Mouse (Mus musculus) MEL (cell line): ENCODE results near the gene Olfr1106. TPM values are rescaled to one million over a fixed set of nuclear protein-coding genes. Genes with fewer than 3 reads are reported as not detected.

Experiments
- DNase-seq: peaks from one replicate; pipeline ENCODE4 v3.0.0; 2011; ENCODE audit warnings: low read depth, low spot score
- H3K27ac ChIP-seq: 2 replicates; pipeline ENCODE4 v1.5.1; 2012; ENCODE audit warnings: low read depth, mild to moderate bottlenecking, control low read depth, low read length, moderate library complexity; ENCODE audit not compliant: control insufficient read depth
- H3K27me3 ChIP-seq, 2 experiments: fragments of 150-350 bp in 1 of 2; sonication (generic) in 1 of 2; 2 replicates each; pipeline ENCODE4 v1.6.1; 2012; ENCODE audit warnings: low read length in 2 of 2, mild to moderate bottlenecking in 2 of 2, improper control_type of control experiment in 1 of 2, moderate library complexity in 1 of 2; ENCODE audit not compliant: insufficient read depth in 2 of 2, control insufficient read depth in 1 of 2
- H3K36me3 ChIP-seq, 2 experiments: 2 replicates each; pipeline ENCODE4 v1.6.1; 2012 to 2014; ENCODE audit warnings: low read length in 2 of 2, improper control_type of control experiment in 1 of 2, inconsistent platforms in 1 of 2, mild to moderate bottlenecking in 1 of 2; ENCODE audit not compliant: insufficient read depth in 2 of 2, control insufficient read depth in 1 of 2
- H3K4me1 ChIP-seq, 2 experiments: fragments of 150-350 bp in 1 of 2; sonication (generic) in 1 of 2; 2 replicates each; pipeline ENCODE4 v1.6.1; 2012; ENCODE audit warnings: low read length in 2 of 2, improper control_type of control experiment in 1 of 2, mild to moderate bottlenecking in 1 of 2; ENCODE audit not compliant: insufficient read depth in 2 of 2, control insufficient read depth in 1 of 2
- H3K4me3 ChIP-seq, 2 experiments: fragments of 150-350 bp in 1 of 2; sonication (generic) in 1 of 2; 2 replicates each; pipeline ENCODE4 v1.5.1; 2012; ENCODE audit warnings: low read depth in 2 of 2, low read length in 2 of 2, mild to moderate bottlenecking in 2 of 2, moderate library complexity in 2 of 2, control low read depth in 1 of 2, improper control_type of control experiment in 1 of 2; ENCODE audit not compliant: control insufficient read depth in 1 of 2, insufficient read depth in 1 of 2
- H3K79me2 ChIP-seq: 2 replicates; pipeline ENCODE4 v1.6.1; 2012; ENCODE audit warnings: mild to moderate bottlenecking, low read length, moderate library complexity; ENCODE audit not compliant: control insufficient read depth, poor library complexity, insufficient read depth
- H3K9ac ChIP-seq: 2 replicates; pipeline ENCODE4 v1.6.1; 2012; ENCODE audit warnings: low read depth, mild to moderate bottlenecking, control low read depth, low read length, moderate library complexity; ENCODE audit not compliant: control insufficient read depth, poor library complexity, severe bottlenecking
- H3K9me3 ChIP-seq: fragments of 150-350 bp; sonication (generic); replicated peaks from 2 replicates; pipeline ENCODE4 v1.6.1; 2012; ENCODE audit warnings: mild to moderate bottlenecking, low read length, improper control_type of control experiment, moderate library complexity; ENCODE audit not compliant: insufficient read depth
- BHLHE40 ChIP-seq: IDR thresholded peaks from 2 replicates; pipeline ENCODE4 v1.6.1; 2012; ENCODE audit warnings: low read depth, mild to moderate bottlenecking, inconsistent platforms, low read length, improper control_type of control experiment, borderline replicate concordance
- CHD2 ChIP-seq: IDR thresholded peaks from 2 replicates; pipeline ENCODE4 v1.6.1; 2011; ENCODE audit warnings: low read length, improper control_type of control experiment
- ELF1 ChIP-seq: IDR thresholded peaks from 2 replicates; pipeline ENCODE4 v1.6.1; 2014; ENCODE audit warnings: low read depth, mild to moderate bottlenecking, inconsistent platforms, low read length, improper control_type of control experiment, moderate library complexity
- EP300 ChIP-seq, 2 experiments: IDR thresholded peaks; 2 replicates each; pipeline ENCODE4 v1.6.1; 2011; ENCODE audit warnings: improper control_type of control experiment in 2 of 2, low read length in 2 of 2, low read depth in 1 of 2, mild to moderate bottlenecking in 1 of 2
- GATA1 ChIP-seq: IDR thresholded peaks from 2 replicates; pipeline ENCODE4 v1.6.1; 2011; ENCODE audit warnings: low read depth, low read length, improper control_type of control experiment
- HCFC1 ChIP-seq: IDR thresholded peaks from 2 replicates; pipeline ENCODE4 v1.6.1; 2012; ENCODE audit warnings: low read depth, mild to moderate bottlenecking, inconsistent platforms, low read length, improper control_type of control experiment, moderate library complexity
- JUND ChIP-seq: IDR thresholded peaks from 2 replicates; pipeline ENCODE4 v1.6.1; 2011; ENCODE audit warnings: low read depth, mild to moderate bottlenecking, improper control_type of control experiment, low read length
- MAX ChIP-seq: IDR thresholded peaks from 2 replicates; pipeline ENCODE4 v1.6.1; 2011; ENCODE audit warnings: low read length, improper control_type of control experiment
- MEF2A ChIP-seq: IDR thresholded peaks from 2 replicates; pipeline ENCODE4 v1.6.1; 2014; ENCODE audit warnings: low read depth, mild to moderate bottlenecking, inconsistent platforms, low read length, improper control_type of control experiment; ENCODE audit not compliant: poor library complexity, insufficient replicate concordance, severe bottlenecking; ENCODE audit errors: extremely low read depth
- MXI1 ChIP-seq: IDR thresholded peaks from 2 replicates; pipeline ENCODE4 v1.6.1; 2011; ENCODE audit warnings: mild to moderate bottlenecking, low read depth, low read length, improper control_type of control experiment
- MYB ChIP-seq: IDR thresholded peaks from 2 replicates; pipeline ENCODE4 v1.6.1; 2011; ENCODE audit warnings: mild to moderate bottlenecking, low read depth, low read length, improper control_type of control experiment
- MYC ChIP-seq: IDR thresholded peaks from 2 replicates; pipeline ENCODE4 v1.6.1; 2011; ENCODE audit warnings: low read depth, mild to moderate bottlenecking, low read length, improper control_type of control experiment, moderate library complexity
- NELFE ChIP-seq: IDR thresholded peaks from 2 replicates; pipeline ENCODE4 v1.6.1; 2011; ENCODE audit warnings: low read depth, low read length, improper control_type of control experiment
- POLR2AphosphoS5 ChIP-seq: IDR thresholded peaks from 2 replicates; pipeline ENCODE4 v1.6.1; 2012; ENCODE audit warnings: low read depth, borderline replicate concordance, mild to moderate bottlenecking, inconsistent platforms, low read length, moderate library complexity, mixed read lengths
- RAD21 ChIP-seq: IDR thresholded peaks from 2 replicates; pipeline ENCODE4 v1.6.1; 2011; ENCODE audit warnings: mild to moderate bottlenecking, low read depth, low read length, improper control_type of control experiment
- SIN3A ChIP-seq: IDR thresholded peaks from 2 replicates; pipeline ENCODE4 v1.6.1; 2012; ENCODE audit warnings: low read length, improper control_type of control experiment, inconsistent platforms
- SMC3 ChIP-seq: IDR thresholded peaks from 2 replicates; pipeline ENCODE4 v1.6.1; 2011; ENCODE audit warnings: low read depth, low read length, improper control_type of control experiment
- TBP ChIP-seq: IDR thresholded peaks from 2 replicates; pipeline ENCODE4 v1.8.0; 2011; ENCODE audit warnings: low read depth, low read length, improper control_type of control experiment
- TCF12 ChIP-seq: IDR thresholded peaks from 2 replicates; pipeline ENCODE4 v1.6.1; 2014; ENCODE audit warnings: low read depth, mild to moderate bottlenecking, inconsistent platforms, low read length, improper control_type of control experiment, moderate library complexity
- USF1 ChIP-seq: IDR thresholded peaks from 2 replicates; pipeline ENCODE4 v1.6.1; 2014; ENCODE audit warnings: low read depth, mild to moderate bottlenecking, inconsistent platforms, low read length, improper control_type of control experiment, moderate library complexity
- USF2 ChIP-seq, 2 experiments: IDR thresholded peaks; 2 replicates each; pipeline ENCODE4 v1.6.1; 2011 to 2012; ENCODE audit warnings: improper control_type of control experiment in 2 of 2, low read length in 2 of 2, borderline replicate concordance in 1 of 2, inconsistent platforms in 1 of 2, low read depth in 1 of 2, mild to moderate bottlenecking in 1 of 2; ENCODE audit not compliant: insufficient read depth in 1 of 2
- polyA plus RNA-seq, 2 experiments: library from polyadenylated mRNA; stranded (reverse) in 1 of 2; unstranded in 1 of 2; fragments of >175 nt in 1 of 2; fragments of >200 nt in 1 of 2; gene quantifications; 2 replicates each; pipeline versions ENCODE4 v1.2.1 to v1.2.4; 2012; ENCODE audit warnings: low replicate concordance in 2 of 2, low read depth in 1 of 2; ENCODE audit not compliant: insufficient read length in 2 of 2, insufficient read depth in 1 of 2, missing spikeins in 1 of 2
- total RNA-seq: library from RNA; depleted of rRNA; stranded (reverse); fragments of 300-350 nt; gene quantifications from 2 replicates; pipeline ENCODE4 v1.2.3, GENCODE M21; 2012; rRNA removed

Gene Olfr1106
- total and polyA plus RNA-seq, 3 experiments, result not detected

DNA sequence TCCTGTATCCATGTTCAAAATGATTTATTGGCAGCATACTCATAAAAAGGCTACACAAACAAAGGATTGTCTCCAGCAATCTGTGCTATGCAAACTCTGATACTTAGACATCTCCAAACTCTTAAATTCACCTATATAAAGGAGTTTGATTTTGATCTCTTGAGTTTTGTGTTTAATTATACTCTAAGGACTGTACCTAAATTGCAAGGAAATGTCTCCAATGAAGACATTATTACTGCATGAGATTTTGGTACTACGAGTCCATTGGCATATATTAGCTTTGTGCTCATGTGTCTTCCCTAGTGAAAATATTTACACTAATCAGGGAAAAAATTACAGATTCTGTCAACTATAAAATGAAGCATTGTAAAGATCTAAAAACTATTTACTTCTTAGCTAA, 25.1 kb downstream of the Olfr1106 start, which contains the start of gene Olfr1104:
TSS of gene Olfr1104 (minus strand) at position 101 of the 400 bp plus-strand sequence.
- TF ChIP-seq HCFC1, result no peak
- no peak for TF ChIP-seq NELFE
- TF ChIP-seq MYB, result no peak
- no peak for TF ChIP-seq EP300 (IDR thresholded peaks at IDR 0.05; ENCODE audit: low read depth in 1 of 2, low read length in 2 of 2)
- TF ChIP-seq RAD21, result no peak
- TF ChIP-seq SMC3, result no peak
- no peak for TF ChIP-seq JUND
- TF ChIP-seq USF1, result no peak
- TF ChIP-seq MYC, result no peak
- no peak for TF ChIP-seq SIN3A
- no peak for TF ChIP-seq POLR2AphosphoS5
- TF ChIP-seq TCF12, result no peak
- no peak for TF ChIP-seq GATA1
- TF ChIP-seq USF2 (IDR thresholded peaks at IDR 0.05; ENCODE audit: borderline replicate concordance in 1 of 2, insufficient read depth in 1 of 2, low read depth in 1 of 2, low read length in 2 of 2), result no peak
- no peak for TF ChIP-seq CHD2
- TF ChIP-seq BHLHE40, result no peak
- TF ChIP-seq TBP, result no peak
- TF ChIP-seq MEF2A, result no peak
- no peak for TF ChIP-seq MAX

DNA sequence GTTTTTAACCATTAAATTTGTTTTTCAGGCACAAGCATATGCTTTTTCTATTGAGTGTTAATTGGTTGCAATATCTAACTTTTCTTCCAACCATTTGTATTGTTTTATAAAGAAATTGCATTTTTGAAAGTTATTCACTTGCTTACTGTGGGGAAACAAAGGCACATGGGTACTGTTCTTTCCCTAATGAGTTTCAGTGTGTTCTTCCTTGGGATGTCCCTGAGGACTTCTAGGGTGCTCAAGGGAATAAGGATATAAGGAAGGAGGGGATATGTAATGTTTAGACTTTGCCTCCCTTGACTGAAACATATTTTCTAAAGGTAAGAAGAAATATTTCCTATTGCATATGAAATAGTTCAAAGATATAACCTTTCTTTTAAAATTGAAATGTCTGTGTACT, 54.0 kb downstream of the Olfr1106 start, which contains the start of gene Olfr1102:
TSS of gene Olfr1102 (plus strand) at position 301 of the 400 bp plus-strand sequence.
- H3K36me3 ChIP-seq, result no peaks in the 10 kb centered on the region
- no peak within 1 kb of the TSS for H3K9ac ChIP-seq
- TF ChIP-seq ELF1 (no peak), TBP (no peak), MXI1 (no peak), USF2 (IDR thresholded peaks at IDR 0.05; ENCODE audit: borderline replicate concordance in 1 of 2, insufficient read depth in 1 of 2, low read depth in 1 of 2, low read length in 2 of 2) (no peak)
- H3K27me3 ChIP-seq, result no peaks in the 10 kb centered on the region
- H3K9me3 ChIP-seq, result no peaks in the 10 kb centered on the region
- H3K79me2 ChIP-seq, result no peaks in the 10 kb centered on the region
- no peak within 1 kb of the TSS for H3K27ac ChIP-seq
- H3K4me3 ChIP-seq, result no peak within 1 kb of the TSS
- no peaks in the 10 kb centered on the region for H3K4me1 ChIP-seq
- no peak for DNase-seq

More for the DNA sequence above, 25.1 kb downstream of the Olfr1106 start, which contains the start of gene Olfr1104:
- Histone ChIP-seq H3K27me3 (no peaks in the 10 kb centered on the region), H3K27ac (no peak within 1 kb of the TSS), H3K9ac (no peak within 1 kb of the TSS), H3K9me3 (no peaks in the 10 kb centered on the region), H3K4me1 (no peaks in the 10 kb centered on the region), H3K4me3 (no peak within 1 kb of the TSS), H3K36me3 (no peaks in the 10 kb centered on the region), H3K79me2 (no peaks in the 10 kb centered on the region)
- no peak for DNase-seq

Other genes with a start within 250 kb of the Olfr1106 start
- gene Olfr141, start 242.3 kb downstream of the Olfr1106 start, total RNA-seq, result not detected in 2 replicates
- gene Olfr141, start 242.3 kb downstream of the Olfr1106 start, polyA plus RNA-seq, result not detected
- not detected in 2 replicates for gene Olfr1094, start 227.6 kb downstream of the Olfr1106 start, total RNA-seq
- gene Olfr1094, start 227.6 kb downstream of the Olfr1106 start, polyA plus RNA-seq, result not detected
- not detected in 2 replicates for gene Olfr1095, start 200.6 kb downstream of the Olfr1106 start, total RNA-seq
- gene Olfr1095, start 200.6 kb downstream of the Olfr1106 start, polyA plus RNA-seq, result not detected
- gene Gm13723, start 177.5 kb downstream of the Olfr1106 start, total RNA-seq, result not detected in 2 replicates
- not detected for gene Gm13723, start 177.5 kb downstream of the Olfr1106 start, polyA plus RNA-seq
- gene Olfr1097, start 160.1 kb downstream of the Olfr1106 start, total RNA-seq, result not detected in 2 replicates
- gene Olfr1097, start 160.1 kb downstream of the Olfr1106 start, polyA plus RNA-seq, result not detected
- not detected in 2 replicates for gene Olfr1098, start 127.7 kb downstream of the Olfr1106 start, total RNA-seq
- gene Olfr1098, start 127.7 kb downstream of the Olfr1106 start, polyA plus RNA-seq, result not detected
- not detected in 2 replicates for gene Olfr1099, start 91.6 kb downstream of the Olfr1106 start, total RNA-seq
- gene Olfr1099, start 91.6 kb downstream of the Olfr1106 start, polyA plus RNA-seq, result not detected
- not detected in 2 replicates for gene Olfr1100, start 72.3 kb downstream of the Olfr1106 start, total RNA-seq
- gene Olfr1100, start 72.3 kb downstream of the Olfr1106 start, polyA plus RNA-seq, result not detected
- not detected in 2 replicates for gene Olfr1101, start 61.1 kb downstream of the Olfr1106 start, total RNA-seq
- not detected for gene Olfr1101, start 61.1 kb downstream of the Olfr1106 start, polyA plus RNA-seq
- not detected in 2 replicates for gene Olfr1102, start 53.9 kb downstream of the Olfr1106 start, total RNA-seq
- not detected for gene Olfr1102, start 53.9 kb downstream of the Olfr1106 start, polyA plus RNA-seq
- not detected in 2 replicates for gene Olfr1104, start 25.2 kb downstream of the Olfr1106 start, total RNA-seq
- gene Olfr1104, start 25.2 kb downstream of the Olfr1106 start, polyA plus RNA-seq, result not detected
- gene Olfr1105, start 15.7 kb downstream of the Olfr1106 start, total RNA-seq, result not detected in 2 replicates
- not detected for gene Olfr1105, start 15.7 kb downstream of the Olfr1106 start, polyA plus RNA-seq
- gene Olfr1107, start 23.5 kb upstream of the Olfr1106 start, total RNA-seq, result not detected in 2 replicates
- gene Olfr1107, start 23.5 kb upstream of the Olfr1106 start, polyA plus RNA-seq, result not detected
- gene Olfr1109, start 43.7 kb upstream of the Olfr1106 start, total RNA-seq, result not detected in 2 replicates
- gene Olfr1109, start 43.7 kb upstream of the Olfr1106 start, polyA plus RNA-seq, result not detected
- not detected in 2 replicates for gene Olfr259, start 62.3 kb upstream of the Olfr1106 start, total RNA-seq
- gene Olfr259, start 62.3 kb upstream of the Olfr1106 start, polyA plus RNA-seq, result not detected
- gene Olfr1110, start 88.0 kb upstream of the Olfr1106 start, total RNA-seq, result not detected in 2 replicates
- gene Olfr1110, start 88.0 kb upstream of the Olfr1106 start, polyA plus RNA-seq, result not detected
- gene Olfr1111, start 100.4 kb upstream of the Olfr1106 start, total RNA-seq, result not detected in 2 replicates
- not detected for gene Olfr1111, start 100.4 kb upstream of the Olfr1106 start, polyA plus RNA-seq
- not detected in 2 replicates for gene Olfr1112, start 135.5 kb upstream of the Olfr1106 start, total RNA-seq
- gene Olfr1112, start 135.5 kb upstream of the Olfr1106 start, polyA plus RNA-seq, result not detected
- not detected in 2 replicates for gene Olfr1113, start 156.7 kb upstream of the Olfr1106 start, total RNA-seq
- not detected for gene Olfr1113, start 156.7 kb upstream of the Olfr1106 start, polyA plus RNA-seq
- gene Olfr1115, start 195.7 kb upstream of the Olfr1106 start, total RNA-seq, result not detected in 2 replicates
- gene Olfr1115, start 195.7 kb upstream of the Olfr1106 start, polyA plus RNA-seq, result not detected
- not detected in 2 replicates for gene Olfr1116, start 215.3 kb upstream of the Olfr1106 start, total RNA-seq
- under 1 TPM in 1 of 2 experiments, not detected in 1; 0.01 TPM for gene Olfr1116, start 215.3 kb upstream of the Olfr1106 start, polyA plus RNA-seq